Mouse (Mus musculus): ENCODE results near the gene Fam69a.

DNA sequence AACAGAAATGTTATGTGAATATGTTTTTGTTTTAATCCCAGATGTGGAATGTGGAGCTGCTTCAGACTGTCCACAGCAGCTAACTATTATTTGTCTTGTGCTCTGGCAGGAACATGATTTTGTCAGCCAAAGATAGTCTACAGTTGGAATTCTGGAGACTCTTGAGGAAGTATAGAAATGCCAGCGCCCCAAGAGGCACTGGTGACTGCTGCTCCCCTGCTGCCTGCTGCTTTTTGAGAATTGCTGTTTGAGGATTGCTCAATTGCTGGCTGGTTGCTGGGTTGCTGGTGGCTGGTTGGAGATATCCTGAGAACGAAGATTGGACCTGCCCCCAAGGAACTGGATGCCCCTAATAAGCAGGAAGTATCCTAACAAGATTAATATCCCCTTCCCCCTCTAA is 22.8 kb upstream of the Fam69a start:
- no peak for TF ChIP-seq CTCF (IDR thresholded peaks at IDR 0.05)
- TF ChIP-seq EP300 (IDR thresholded peaks at IDR 0.05; ENCODE audit: insufficient read depth, low read depth, low read length), result no peak

All from heart, adult 2 months (tissue).